Mouse (Mus musculus): ENCODE data around the gene Sorbs1. TPM values are rescaled to one million over a fixed set of nuclear protein-coding genes. Genes with fewer than 3 reads are reported as not detected.

Gene Sorbs1
- polyA plus RNA-seq, 1 experiment = 111 TPM

GRCm38 (mm10) chr19:40275401-40276188, 238.0 kb downstream of the Sorbs1 start:
- H3K27ac ChIP-seq (ENCODE audit: insufficient read depth, low read length) = no peak overlapping the region
- TF ChIP-seq CTCF (IDR thresholded peaks at IDR 0.05; ENCODE audit: borderline replicate concordance, insufficient read depth, low read length) (no peak), POLR2A (IDR thresholded peaks at IDR 0.05; ENCODE audit: low read depth, low read length) (no peak)
- no peaks in the 10 kb centered on the region for H3K4me1 ChIP-seq (ENCODE audit: control insufficient read depth, insufficient read depth, low read length)
- H3K4me3 ChIP-seq (ENCODE audit: insufficient read depth, low read length) = no peak overlapping the region

GRCm38 (mm10) chr19:40272674-40273073, 240.9 kb downstream of the Sorbs1 start:
- no peak for TF ChIP-seq CTCF (IDR thresholded peaks at IDR 0.05; ENCODE audit: borderline replicate concordance, insufficient read depth, low read length)
- TF ChIP-seq POLR2A (IDR thresholded peaks at IDR 0.05; ENCODE audit: low read depth, low read length) = no peak

GRCm38 (mm10) chr19:40271308-40271892, 242.2 kb downstream of the Sorbs1 start, which contains the start of gene Pdlim1:
Pdlim1 (minus strand) TSS chr19:40271842.
- TF ChIP-seq POLR2A (IDR thresholded peaks at IDR 0.05; ENCODE audit: low read depth, low read length) (peak; percentile 77), CTCF (IDR thresholded peaks at IDR 0.05; ENCODE audit: borderline replicate concordance, insufficient read depth, low read length) (no peak)
- peak within 1 kb of the TSS; percentile 16; the same call in 1 of the 2 replicates for H3K27ac ChIP-seq (ENCODE audit: insufficient read depth, low read length)
- peak within 1 kb of the TSS; percentile 96 for H3K4me3 ChIP-seq (ENCODE audit: insufficient read depth, low read length)
- peaks cover 4% of the 10 kb centered on the region; the same call in 1 of the 2 replicates for H3K4me1 ChIP-seq (ENCODE audit: control insufficient read depth, insufficient read depth, low read length)

More at GRCm38 (mm10) chr19:40272674-40273073, 240.9 kb downstream of the Sorbs1 start:
- Histone ChIP-seq H3K4me3 (ENCODE audit: insufficient read depth, low read length) (no peak overlapping the region), H3K4me1 (ENCODE audit: control insufficient read depth, insufficient read depth, low read length) (peaks cover 4% of the 10 kb centered on the region; the same call in 1 of the 2 replicates), H3K27ac (ENCODE audit: insufficient read depth, low read length) (no peak overlapping the region)

- Histone ChIP-seq H3K4me3 (ENCODE audit: insufficient read depth, low read length) (peak overlapping the region; percentile 96), H3K4me1 (ENCODE audit: control insufficient read depth, insufficient read depth, low read length) (peaks cover 4% of the 10 kb centered on the region; the same call in 1 of the 2 replicates), H3K27ac (ENCODE audit: insufficient read depth, low read length) (peak overlapping the region; percentile 16; the same call in 1 of the 2 replicates)
- TF ChIP-seq CTCF (IDR thresholded peaks at IDR 0.05; ENCODE audit: borderline replicate concordance, insufficient read depth, low read length) = no peak
- no peak for TF ChIP-seq POLR2A (IDR thresholded peaks at IDR 0.05; ENCODE audit: low read depth, low read length)
Measured at GRCm38 (mm10) chr19:40270351-40271307, 242.9 kb downstream of the Sorbs1 start.

- H3K4me1 ChIP-seq (ENCODE audit: control insufficient read depth, insufficient read depth, low read length) = peaks cover 4% of the 10 kb centered on the region; the same call in 1 of the 2 replicates
- H3K27ac ChIP-seq (ENCODE audit: insufficient read depth, low read length) = no peak overlapping the region
- TF ChIP-seq CTCF (IDR thresholded peaks at IDR 0.05; ENCODE audit: borderline replicate concordance, insufficient read depth, low read length) (no peak), POLR2A (IDR thresholded peaks at IDR 0.05; ENCODE audit: low read depth, low read length) (no peak)
- H3K4me3 ChIP-seq (ENCODE audit: insufficient read depth, low read length) = peak overlapping the region; percentile 96
Measured at GRCm38 (mm10) chr19:40269526-40269925, 244.1 kb downstream of the Sorbs1 start.

- TF ChIP-seq CTCF (IDR thresholded peaks at IDR 0.05; ENCODE audit: borderline replicate concordance, insufficient read depth, low read length) = no peak
- TF ChIP-seq POLR2A (IDR thresholded peaks at IDR 0.05; ENCODE audit: low read depth, low read length) = no peak
- peak overlapping the region; percentile 21 for H3K4me3 ChIP-seq (ENCODE audit: insufficient read depth, low read length)
- H3K27ac ChIP-seq (ENCODE audit: insufficient read depth, low read length) = no peak overlapping the region
- H3K4me1 ChIP-seq (ENCODE audit: control insufficient read depth, insufficient read depth, low read length) = peaks cover 4% of the 10 kb centered on the region; the same call in 1 of the 2 replicates
Measured at GRCm38 (mm10) chr19:40268493-40268892, 245.1 kb downstream of the Sorbs1 start.

GRCm38 (mm10) chr19:40267380-40267779, 246.2 kb downstream of the Sorbs1 start:
- TF ChIP-seq POLR2A (IDR thresholded peaks at IDR 0.05; ENCODE audit: low read depth, low read length) = no peak
- no peak for TF ChIP-seq CTCF (IDR thresholded peaks at IDR 0.05; ENCODE audit: borderline replicate concordance, insufficient read depth, low read length)
- no peak overlapping the region for H3K4me3 ChIP-seq (ENCODE audit: insufficient read depth, low read length)
- no peak overlapping the region for H3K27ac ChIP-seq (ENCODE audit: insufficient read depth, low read length)
- H3K4me1 ChIP-seq (ENCODE audit: control insufficient read depth, insufficient read depth, low read length) = peaks cover 4% of the 10 kb centered on the region; the same call in 1 of the 2 replicates

GRCm38 (mm10) chr19:40259485-40259884, 254.1 kb downstream of the Sorbs1 start:
- no peak for TF ChIP-seq CTCF (IDR thresholded peaks at IDR 0.05; ENCODE audit: borderline replicate concordance, insufficient read depth, low read length)
- TF ChIP-seq POLR2A (IDR thresholded peaks at IDR 0.05; ENCODE audit: low read depth, low read length) = no peak
- peaks cover 20% of the 10 kb centered on the region for H3K4me1 ChIP-seq (ENCODE audit: control insufficient read depth, insufficient read depth, low read length)
- H3K4me3 ChIP-seq (ENCODE audit: insufficient read depth, low read length) = no peak overlapping the region
- H3K27ac ChIP-seq (ENCODE audit: insufficient read depth, low read length) = no peak overlapping the region

GRCm38 (mm10) chr19:40257396-40257795, 256.2 kb downstream of the Sorbs1 start:
- H3K4me1 ChIP-seq (ENCODE audit: control insufficient read depth, insufficient read depth, low read length) = peaks cover 25% of the 10 kb centered on the region
- no peak for TF ChIP-seq CTCF (IDR thresholded peaks at IDR 0.05; ENCODE audit: borderline replicate concordance, insufficient read depth, low read length)
- no peak for TF ChIP-seq POLR2A (IDR thresholded peaks at IDR 0.05; ENCODE audit: low read depth, low read length)
- no peak overlapping the region for H3K4me3 ChIP-seq (ENCODE audit: insufficient read depth, low read length)
- peak overlapping the region; percentile 81 for H3K27ac ChIP-seq (ENCODE audit: insufficient read depth, low read length)

Data from embryonic fibroblast, embryonic 13.5 days (primary cell).